ENCODE assay signal across 8 mouse cellular contexts in the genomic region with DNA sequence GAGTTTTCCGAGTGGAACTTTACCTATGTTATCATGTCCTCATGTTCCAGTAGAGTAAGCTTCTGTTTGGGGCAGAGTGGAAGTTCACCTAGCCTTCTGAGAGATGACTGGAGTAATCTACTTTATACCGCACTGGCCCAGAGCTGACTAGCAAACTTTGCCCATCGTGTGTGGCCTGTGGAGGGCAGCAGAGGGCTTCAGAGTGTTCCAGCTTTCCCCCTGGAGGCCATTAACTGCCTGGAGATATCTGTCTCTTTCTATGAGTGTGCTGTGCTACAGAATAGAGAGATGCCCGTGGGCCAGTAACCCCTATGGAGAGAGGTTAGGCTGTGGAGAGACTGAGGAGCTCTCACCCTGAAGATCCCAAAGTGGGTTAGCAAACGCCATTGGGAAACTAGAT.
DNase-seq lines count a peak whose midpoint lies in the region; ATAC-seq lines count a peak whose summit lies in the region.

No protein-coding gene starts in this region.

- H3K4me2 ChIP-seq in embryonic facial prominence, embryonic 14.5 days (ENCODE audit: low read depth, low read length), result no peak overlapping the region
- no peak overlapping the region for H3K4me2 ChIP-seq in limb, embryonic 11.5 days (ENCODE audit: low read depth, severe bottlenecking)
- no peak overlapping the region for H3K4me2 ChIP-seq in neural tube, embryonic 11.5 days (ENCODE audit: low read depth)

- WGBS in heart, embryonic 10.5 days, result 41% methylated on average over 5 of the region's 5 CpGs
- 44% methylated on average over 5 of the region's 5 CpGs for WGBS in embryonic facial prominence, embryonic 14.5 days
- WGBS in limb, embryonic 11.5 days, result 41% methylated on average over 5 of the region's 5 CpGs
- WGBS in neural tube, embryonic 11.5 days, result 47% methylated on average over 5 of the region's 5 CpGs

- peak; percentile 63; the same call in 1 of the 2 replicates for ATAC-seq in embryonic facial prominence, embryonic 14.5 days (ENCODE audit: low read depth)
- ATAC-seq in limb, embryonic 11.5 days (ENCODE audit: insufficient number of reproducible peaks, low FRiP score, low TSS enrichment, low read depth), result no peak
- no peak for ATAC-seq in neural tube, embryonic 11.5 days (ENCODE audit: insufficient read depth, low FRiP score, low TSS enrichment)

- H3K4me1 ChIP-seq in heart, embryonic 10.5 days, result no peaks in the 10 kb centered on the region
- H3K4me1 ChIP-seq in embryonic facial prominence, embryonic 14.5 days (ENCODE audit: control insufficient read depth, insufficient read depth, low read length), result no peaks in the 10 kb centered on the region
- H3K4me1 ChIP-seq in limb, embryonic 11.5 days (ENCODE audit: control insufficient read depth, insufficient read depth, low read length), result no peaks in the 10 kb centered on the region
- H3K4me1 ChIP-seq in neural tube, embryonic 11.5 days (ENCODE audit: control insufficient read depth, insufficient read depth, low read length), result no peaks in the 10 kb centered on the region

- no peak overlapping the region for H3K4me3 ChIP-seq in heart, embryonic 10.5 days
- no peak overlapping the region for H3K4me3 ChIP-seq in embryonic facial prominence, embryonic 14.5 days (ENCODE audit: low read depth, low read length)
- H3K4me3 ChIP-seq in limb, embryonic 11.5 days (ENCODE audit: low read depth, low read length), result no peak overlapping the region
- H3K4me3 ChIP-seq in neural tube, embryonic 11.5 days (ENCODE audit: low read depth, low read length), result no peak overlapping the region

- H3K9me3 ChIP-seq in heart, embryonic 10.5 days, result no peaks in the 10 kb centered on the region
- no peaks in the 10 kb centered on the region for H3K9me3 ChIP-seq in embryonic facial prominence, embryonic 14.5 days (ENCODE audit: control insufficient read depth, low read length)
- no peaks in the 10 kb centered on the region for H3K9me3 ChIP-seq in limb, embryonic 11.5 days (ENCODE audit: control insufficient read depth, low read length)
- no peaks in the 10 kb centered on the region for H3K9me3 ChIP-seq in neural tube, embryonic 11.5 days (ENCODE audit: control insufficient read depth, low read length)

- H3K27me3 ChIP-seq in heart, embryonic 10.5 days (ENCODE audit: insufficient read depth, poor library complexity, severe bottlenecking), result no peaks in the 10 kb centered on the region
- H3K27me3 ChIP-seq in embryonic facial prominence, embryonic 14.5 days (replicated peaks; ENCODE audit: control insufficient read depth, insufficient read depth, low read length), result no peaks in the 10 kb centered on the region
- no peaks in the 10 kb centered on the region for H3K27me3 ChIP-seq in limb, embryonic 11.5 days (ENCODE audit: control insufficient read depth, insufficient read depth, low read length)
- no peaks in the 10 kb centered on the region for H3K27me3 ChIP-seq in neural tube, embryonic 11.5 days (ENCODE audit: control insufficient read depth, insufficient read depth, low read length)

- H3K27ac ChIP-seq in heart, embryonic 10.5 days, result no peak overlapping the region
- no peak overlapping the region for H3K27ac ChIP-seq in embryonic facial prominence, embryonic 14.5 days (replicated peaks; ENCODE audit: low read depth, low read length)
- H3K27ac ChIP-seq in limb, embryonic 11.5 days (replicated peaks; ENCODE audit: low read depth, low read length), result no peak overlapping the region
- H3K27ac ChIP-seq in neural tube, embryonic 11.5 days (ENCODE audit: low read depth, low read length), result no peak overlapping the region

- no peak overlapping the region for H3K9ac ChIP-seq in embryonic facial prominence, embryonic 14.5 days (ENCODE audit: low read depth, low read length)
- H3K9ac ChIP-seq in limb, embryonic 11.5 days (ENCODE audit: low read length), result no peak overlapping the region
- no peak overlapping the region for H3K9ac ChIP-seq in neural tube, embryonic 11.5 days (ENCODE audit: low read length)

- peak; percentile 76 for DNase-seq in heart, embryonic 10.5 days (ENCODE audit: low spot score)
- no peak for DNase-seq in heart, adult 8-10 months (ENCODE audit: low spot score)
- peak; percentile 4 for DNase-seq in adrenal gland, adult 8-10 months
- peak; percentile 45 for DNase-seq in embryonic facial prominence, embryonic 14.5 days (ENCODE audit: low spot score)
- DNase-seq in kidney, adult 9 months, result peak; percentile 79
- peak; percentile 55 for DNase-seq in limb, embryonic 11.5 days (ENCODE audit: low spot score)
- peak; percentile 56 for DNase-seq in neural tube, embryonic 11.5 days (ENCODE audit: low spot score)
- DNase-seq in thymus, postnatal 36 days, result peak; percentile 11 to 22

- H3K36me3 ChIP-seq in heart, embryonic 10.5 days, result no peaks in the 10 kb centered on the region
- no peaks in the 10 kb centered on the region for H3K36me3 ChIP-seq in embryonic facial prominence, embryonic 14.5 days (ENCODE audit: control insufficient read depth, insufficient read depth, low read length)
- no peaks in the 10 kb centered on the region for H3K36me3 ChIP-seq in limb, embryonic 11.5 days (ENCODE audit: control insufficient read depth, insufficient read depth, low read length)
- no peaks in the 10 kb centered on the region for H3K36me3 ChIP-seq in neural tube, embryonic 11.5 days (ENCODE audit: control insufficient read depth, insufficient read depth, low read length)
